Mouse (Mus musculus) heart, adult 2 months (tissue): ENCODE data around the gene Wdr18. TPM values are rescaled to one million over a fixed set of nuclear protein-coding genes. Genes with fewer than 3 reads are reported as not detected.
A peak's percentile ranks its signal among the peaks of the same experiment; 100 is the strongest.

Experiments used
- DNase-seq, 2 experiments: peaks; one replicate each; pipeline ENCODE4 v3.0.0; 2021
- H3K27ac ChIP-seq: fragments of 200-600 bp; 2 replicates; pipeline ENCODE4 v1.8.1; 2022
- H3K27me3 ChIP-seq: fragments of 200-500 bp; 2 replicates; pipeline ENCODE4 v1.6.1; 2012; ENCODE audit warnings: mild to moderate bottlenecking, low read length, inconsistent platforms, mixed read lengths; ENCODE audit not compliant: control insufficient read depth, insufficient read depth
- H3K36me3 ChIP-seq: fragments of 200-500 bp; 2 replicates; pipeline ENCODE4 v1.6.1; 2012; ENCODE audit warnings: low read length, inconsistent platforms; ENCODE audit not compliant: control insufficient read depth, insufficient read depth
- H3K4me1 ChIP-seq: fragments of 200-500 bp; 2 replicates; pipeline ENCODE4 v1.6.1; 2011; ENCODE audit warnings: low read length; ENCODE audit not compliant: control insufficient read depth, insufficient read depth
- H3K4me3 ChIP-seq: fragments of 200-600 bp; 2 replicates; pipeline ENCODE4 v1.8.1; 2022
- H3K79me2 ChIP-seq: fragments of 200-500 bp; replicated peaks from 2 replicates; pipeline ENCODE4 v1.6.1; 2012; ENCODE audit warnings: mild to moderate bottlenecking, inconsistent platforms, low read length, moderate library complexity, mixed read lengths; ENCODE audit not compliant: control insufficient read depth, insufficient read depth
- H3K9ac ChIP-seq: fragments of 200-500 bp; 2 replicates; pipeline ENCODE4 v1.6.1; 2012; ENCODE audit warnings: low read depth, mild to moderate bottlenecking, control low read depth, inconsistent platforms, low read length, mixed read lengths
- CTCF ChIP-seq: fragments of 200-600 bp; IDR thresholded peaks from 2 replicates; pipeline ENCODE4 v1.8.1; 2022; ENCODE audit warnings: antibody characterized with exemption, mild to moderate bottlenecking, moderate library complexity
- EP300 ChIP-seq: fragments of 200-500 bp; IDR thresholded peaks from 2 replicates; pipeline ENCODE4 v1.6.1; 2011; ENCODE audit warnings: low read depth, low read length, control low read depth; ENCODE audit not compliant: insufficient read depth
- POLR2A ChIP-seq: fragments of 200-500 bp; IDR thresholded peaks from 2 replicates; pipeline ENCODE4 v1.6.1; 2011; ENCODE audit warnings: mild to moderate bottlenecking, low read depth, low read length, control low read depth; ENCODE audit not compliant: insufficient read depth
- WGBS: fragments of 180-500 bp; shearing (Covaris S2); methylation state at CpG from one replicate; pipeline ENCODE4 v1.1.7; 2018; 5-methylcytosine and 5-hydroxymethylcytosine counted together
- intact Hi-C: fragments of 180-260 bp; cut with DNase I; formaldehyde crosslinking; loops from one replicate; pipeline ENCODE4 v1.15.1; 2025
- polyA plus RNA-seq: library from polyadenylated mRNA; depleted of rRNA; stranded (reverse); fragments of >200 nt; gene quantifications from 2 replicates; pipeline ENCODE4 v1.2.3, GENCODE M21; 2012
- total RNA-seq, 2 experiments: library from RNA; stranded (reverse); gene quantifications; 2 replicates each; pipeline ENCODE4 v1.2.3; 2021

The Wdr18 gene
- total and polyA plus RNA-seq, 3 experiments: 27.8 to 32.2 (median 29.4) TPM

DNA sequence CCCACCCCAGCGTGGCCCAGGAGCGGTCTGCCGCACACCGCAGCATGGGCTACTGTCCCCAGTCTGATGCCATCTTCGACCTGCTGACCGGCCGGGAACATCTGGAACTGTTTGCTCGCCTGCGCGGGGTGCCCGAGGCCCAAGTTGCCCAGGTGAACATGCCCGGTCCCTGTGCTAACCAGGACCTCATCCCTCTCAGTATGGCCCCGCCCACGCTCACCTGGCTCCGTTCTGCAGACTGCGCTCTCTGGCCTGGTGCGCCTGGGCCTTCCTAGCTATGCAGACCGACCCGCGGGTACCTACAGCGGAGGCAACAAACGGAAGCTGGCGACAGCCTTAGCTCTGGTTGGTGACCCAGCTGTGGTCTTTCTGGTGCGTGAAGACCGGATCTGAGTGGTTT lies 53.7 kb downstream of the Wdr18 start:
- DNase-seq: no peak
- H3K4me1 ChIP-seq: no peaks in the 10 kb centered on the region; the same call in 1 of the 2 replicates
- TF ChIP-seq EP300 (no peak), CTCF (no peak), POLR2A (no peak)
- H3K4me3 ChIP-seq: no peak overlapping the region
- intact Hi-C loops: no loop called here
- H3K36me3 ChIP-seq: no peaks in the 10 kb centered on the region
- WGBS: 79% methylated on average over 25 of the region's 25 CpGs
- no peak overlapping the region for H3K27ac ChIP-seq
- no peaks in the 10 kb centered on the region for H3K79me2 ChIP-seq
- no peak overlapping the region for H3K9ac ChIP-seq
- H3K27me3 ChIP-seq: no peaks in the 10 kb centered on the region

DNA sequence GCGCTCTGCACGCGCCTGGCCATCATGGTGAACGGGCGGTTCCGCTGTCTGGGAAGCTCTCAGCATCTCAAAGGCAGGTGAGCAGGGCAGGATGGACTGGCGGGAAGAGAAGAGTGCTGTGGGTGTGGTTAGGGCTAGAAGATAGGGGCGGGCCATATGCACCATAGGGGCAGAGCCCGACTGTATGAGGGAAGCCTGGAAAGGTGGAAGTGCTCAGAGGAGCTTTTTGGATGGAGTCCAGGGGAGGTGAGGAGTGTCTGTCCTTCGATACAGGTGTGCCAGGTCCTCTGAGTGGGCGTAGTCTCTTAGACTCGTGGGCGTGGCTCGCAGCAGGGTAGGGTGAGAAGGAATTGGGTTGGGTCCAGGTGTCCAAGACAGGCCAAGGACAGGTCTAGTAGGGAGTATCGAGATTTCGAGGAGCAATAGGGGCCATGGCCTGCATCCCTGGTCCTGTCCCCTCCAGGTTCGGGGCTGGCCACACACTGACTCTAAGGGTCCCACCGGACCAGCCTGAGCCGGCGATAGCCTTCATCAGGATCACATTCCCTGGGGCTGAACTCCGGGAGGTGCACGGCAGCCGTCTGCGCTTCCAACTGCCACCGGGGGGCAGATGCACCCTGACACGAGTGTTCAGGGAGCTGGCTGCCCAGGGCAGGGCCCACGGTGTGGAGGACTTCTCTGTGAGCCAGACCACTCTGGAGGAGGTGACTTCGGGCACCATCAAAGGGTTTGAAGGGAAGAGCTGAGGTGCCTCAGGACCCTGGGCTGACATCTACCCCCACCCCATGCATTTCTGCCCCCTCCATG lies 54.7 kb downstream of the Wdr18 start:
- no peak for DNase-seq
- H3K27me3 ChIP-seq: no peaks in the 10 kb centered on the region
- intact Hi-C loops: no loop called here
- H3K9ac ChIP-seq: no peak overlapping the region
- no peak overlapping the region for H3K4me3 ChIP-seq
- no peaks in the 10 kb centered on the region for H3K36me3 ChIP-seq
- no peaks in the 10 kb centered on the region for H3K79me2 ChIP-seq
- no peak for TF ChIP-seq EP300
- peak; percentile 51 for TF ChIP-seq CTCF
- TF ChIP-seq POLR2A: no peak
- no peak overlapping the region for H3K27ac ChIP-seq
- 62% methylated on average over 28 of the region's 28 CpGs for WGBS
- H3K4me1 ChIP-seq: no peaks in the 10 kb centered on the region; the same call in 1 of the 2 replicates

DNA sequence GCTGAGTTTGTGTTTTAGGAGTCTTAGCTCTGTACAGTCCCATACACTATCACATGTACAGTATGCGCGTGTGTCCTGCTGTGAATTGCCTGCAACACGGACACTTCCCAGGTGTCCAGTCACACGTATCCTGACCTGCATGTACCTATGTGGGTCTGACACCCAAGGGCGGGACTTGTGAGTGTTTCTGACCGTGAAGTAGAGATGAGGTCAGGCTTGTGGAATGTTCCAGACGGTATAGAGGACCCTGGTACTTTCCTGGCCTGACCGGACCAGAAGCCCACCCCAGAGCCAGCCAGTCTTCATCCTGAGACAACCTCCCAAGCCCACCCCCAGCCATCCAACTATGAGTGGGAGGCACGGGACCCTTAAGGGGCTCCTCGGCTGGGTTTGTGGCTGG lies 55.6 kb downstream of the Wdr18 start:
- H3K9ac ChIP-seq: no peak overlapping the region
- no peak overlapping the region for H3K27ac ChIP-seq
- intact Hi-C loops: no loop called here

DNA sequence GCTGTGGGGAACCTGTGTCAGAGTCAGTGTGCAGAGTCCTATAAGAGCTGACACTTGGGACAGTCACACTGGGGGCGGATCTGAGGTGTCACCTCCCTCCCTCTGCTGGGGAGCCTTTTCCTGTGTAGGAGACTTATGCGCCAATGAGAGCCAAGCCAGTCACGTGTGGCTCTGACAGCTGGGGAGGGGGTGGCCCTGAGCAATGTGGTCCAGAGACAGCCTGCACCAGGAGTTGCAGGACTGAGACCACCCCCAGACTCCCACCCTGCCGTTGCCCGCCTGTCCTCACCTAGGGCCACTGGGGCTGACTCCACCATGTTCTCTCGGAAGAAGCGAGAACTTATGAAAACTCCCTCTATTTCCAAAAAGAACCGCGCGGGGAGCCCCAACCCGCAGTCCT lies 56.6 kb downstream of the Wdr18 start, which contains the start of gene Arhgap45:
TSS of gene Arhgap45 (plus strand) at position 143 of the 400 bp plus-strand sequence.
- Histone ChIP-seq H3K4me1 (no peaks in the 10 kb centered on the region; the same call in 1 of the 2 replicates), H3K4me3 (no peak within 1 kb of the TSS), H3K27me3 (no peaks in the 10 kb centered on the region), H3K9ac (0 out of 2 replicates have a peak within 1 kb of the TSS, but pooled peaks have one; percentile 4), H3K27ac (peak within 1 kb of the TSS; percentile 36), H3K79me2 (no peaks in the 10 kb centered on the region), H3K36me3 (no peaks in the 10 kb centered on the region)
- intact Hi-C loops: no loop called here
- peak in 1 of 2 experiments; percentile 79 for DNase-seq
- TF ChIP-seq EP300: no peak
- TF ChIP-seq POLR2A: peak; percentile 40; the same call in 1 of the 2 replicates
- WGBS: 58% methylated on average over 11 of the region's 11 CpGs

More for the DNA sequence above, 55.6 kb downstream of the Wdr18 start:
- Histone ChIP-seq H3K79me2 (no peaks in the 10 kb centered on the region), H3K4me1 (no peaks in the 10 kb centered on the region; the same call in 1 of the 2 replicates), H3K27me3 (no peaks in the 10 kb centered on the region), H3K36me3 (no peaks in the 10 kb centered on the region), H3K4me3 (no peak overlapping the region)
- no peak for DNase-seq
- WGBS: 85% methylated on average over 10 of the region's 10 CpGs
- TF ChIP-seq CTCF (no peak), POLR2A (no peak), EP300 (no peak)

DNA sequence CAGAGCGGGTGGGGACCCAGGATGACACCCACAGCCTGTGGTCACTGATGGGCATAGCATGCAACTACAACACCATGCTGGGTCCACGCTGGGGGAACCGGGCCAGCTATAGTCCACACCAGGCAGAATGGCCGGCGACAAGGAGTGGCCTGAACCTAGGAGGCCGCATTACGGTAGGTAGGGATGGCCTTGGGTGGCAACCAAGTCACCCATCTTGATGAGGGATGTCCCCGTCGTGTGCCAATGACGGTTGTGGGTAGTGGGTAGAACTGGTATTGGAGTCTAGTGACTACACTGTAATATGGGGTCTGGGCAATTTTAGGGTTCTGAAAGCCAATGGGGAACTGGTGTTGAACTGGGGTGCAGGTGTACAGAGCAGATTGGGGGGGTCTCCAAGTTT lies 57.0 kb downstream of the Wdr18 start:
- WGBS: 86% methylated on average over 10 of the region's 10 CpGs
- Histone ChIP-seq H3K79me2 (no peaks in the 10 kb centered on the region), H3K4me3 (no peak overlapping the region), H3K27ac (peak overlapping the region; percentile 36), H3K27me3 (no peaks in the 10 kb centered on the region), H3K36me3 (no peaks in the 10 kb centered on the region), H3K4me1 (no peaks in the 10 kb centered on the region; the same call in 1 of the 2 replicates), H3K9ac (0 out of 2 replicates have a peak overlapping the region, but pooled peaks have one; percentile 4)
- TF ChIP-seq POLR2A: no peak
- no peak for TF ChIP-seq CTCF
- TF ChIP-seq EP300: no peak
- intact Hi-C loops: no loop called here
- peak in 1 of 2 experiments; percentile 36 for DNase-seq

DNA sequence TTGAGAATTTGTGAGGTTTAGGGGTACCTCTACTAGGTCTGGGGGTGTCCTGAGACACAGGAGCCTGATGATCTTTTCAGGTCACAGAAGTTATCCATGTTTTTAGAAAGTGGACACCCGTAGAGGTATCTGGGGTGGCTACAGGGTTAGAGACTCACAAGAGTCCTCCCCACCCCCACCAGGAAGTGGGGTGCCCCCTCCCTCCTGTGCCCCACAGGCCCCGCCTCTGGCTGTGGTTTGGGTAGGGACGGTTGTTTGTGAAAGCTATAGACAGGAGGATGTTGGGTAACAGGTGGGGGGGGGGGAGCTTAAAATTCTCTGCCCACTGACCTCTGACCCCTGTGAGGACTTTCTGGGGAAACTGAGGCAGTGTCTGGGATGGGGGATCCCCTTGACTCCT lies 57.4 kb downstream of the Wdr18 start:
- no peaks in the 10 kb centered on the region for H3K79me2 ChIP-seq
- no peaks in the 10 kb centered on the region; the same call in 1 of the 2 replicates for H3K4me1 ChIP-seq
- intact Hi-C loops: no loop called here
- H3K4me3 ChIP-seq: no peak overlapping the region
- no peak overlapping the region for H3K9ac ChIP-seq
- H3K27ac ChIP-seq: peak overlapping the region; percentile 36
- WGBS: 63% methylated on average over 3 of the region's 3 CpGs
- H3K36me3 ChIP-seq: no peaks in the 10 kb centered on the region
- no peaks in the 10 kb centered on the region for H3K27me3 ChIP-seq
- TF ChIP-seq EP300 (no peak), CTCF (no peak), POLR2A (no peak)
- peak; percentile 64 to 84 for DNase-seq
